Mouse (Mus musculus) ovary, postnatal 10 days (tissue): ENCODE data around the gene Gm13278.
"Not testable (repeated sequence)": the region's sequence is repeated elsewhere in the genome, so short reads cannot be mapped to it uniquely, and the experiment has no call there.

Source experiments
- DNase-seq: peaks from one replicate; pipeline ENCODE4 v3.0.0; 2022; ENCODE audit warnings: low spot score

The Gm13278 gene

DNA sequence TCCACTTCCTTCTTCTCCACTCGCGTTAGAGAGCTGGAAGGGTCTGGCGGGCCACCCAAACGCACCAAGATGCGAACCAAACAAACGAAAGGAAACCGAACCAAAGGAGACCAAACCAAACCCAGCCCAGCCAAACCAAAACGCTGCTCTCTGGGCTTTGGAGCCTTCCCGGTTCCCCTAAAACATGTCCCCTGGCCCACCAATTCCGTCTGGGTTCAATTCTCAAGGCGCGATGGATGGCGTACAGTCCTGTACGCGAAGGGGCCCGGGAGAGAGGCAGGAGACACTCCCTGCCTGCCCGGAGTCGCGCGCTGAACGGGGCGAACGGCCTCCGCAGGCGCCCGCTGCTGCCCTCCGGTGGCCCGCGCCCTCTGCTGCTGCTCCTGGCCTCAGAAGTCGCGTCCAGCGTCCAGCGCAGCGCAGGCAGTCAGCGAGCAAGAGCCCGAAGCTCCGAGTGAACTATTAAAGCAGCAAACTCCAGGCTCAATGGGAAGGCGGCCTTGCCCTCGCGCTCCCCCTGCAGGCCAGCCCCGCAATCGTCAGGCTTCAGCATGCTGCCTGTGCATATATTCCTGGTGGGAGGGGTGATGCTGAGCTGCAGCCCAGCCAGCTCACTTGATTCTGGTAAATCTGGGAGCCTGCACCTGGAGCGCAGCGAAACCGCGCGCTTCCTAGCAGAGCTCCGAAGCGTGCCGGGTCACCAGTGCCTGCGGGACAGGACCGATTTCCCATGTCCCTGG is 2.8 kb downstream of the Gm13278 start, which contains the start of gene Gm13275:
Gene Gm13275, plus strand, starts transcription at position 552 of the 740 bp plus-strand sequence.
- peak; percentile 96 for DNase-seq

DNA sequence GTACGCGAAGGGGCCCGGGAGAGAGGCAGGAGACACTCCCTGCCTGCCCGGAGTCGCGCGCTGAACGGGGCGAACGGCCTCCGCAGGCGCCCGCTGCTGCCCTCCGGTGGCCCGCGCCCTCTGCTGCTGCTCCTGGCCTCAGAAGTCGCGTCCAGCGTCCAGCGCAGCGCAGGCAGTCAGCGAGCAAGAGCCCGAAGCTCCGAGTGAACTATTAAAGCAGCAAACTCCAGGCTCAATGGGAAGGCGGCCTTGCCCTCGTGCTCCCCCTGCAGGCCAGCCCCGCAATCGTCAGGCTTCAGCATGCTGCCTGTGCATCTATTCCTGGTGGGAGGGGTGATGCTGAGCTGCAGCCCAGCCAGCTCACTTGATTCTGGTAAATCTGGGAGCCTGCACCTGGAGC is 5.7 kb downstream of the Gm13278 start, which contains the start of gene Gm13279:
Gene Gm13279, plus strand, starts transcription at position 301 of the 400 bp plus-strand sequence.
- DNase-seq = not testable (repeated sequence)

GRCm38 (mm10) chr4:88799365-88799764 is 8.0 kb downstream of the Gm13278 start, which contains the start of gene Gm13285:
Gene Gm13285, plus strand, starts transcription at chr4:88799665.
- DNase-seq = not testable (repeated sequence)

GRCm38 (mm10) chr4:88802954-88803353 is 11.6 kb downstream of the Gm13278 start, which contains the start of gene Gm13287:
Gene Gm13287, plus strand, starts transcription at chr4:88803254.
- not testable (repeated sequence) for DNase-seq

GRCm38 (mm10) chr4:88805231-88805630 is 13.9 kb downstream of the Gm13278 start, which contains the start of gene Gm13288:
Gene Gm13288, plus strand, starts transcription at chr4:88805531.
- not testable (repeated sequence) for DNase-seq

DNA sequence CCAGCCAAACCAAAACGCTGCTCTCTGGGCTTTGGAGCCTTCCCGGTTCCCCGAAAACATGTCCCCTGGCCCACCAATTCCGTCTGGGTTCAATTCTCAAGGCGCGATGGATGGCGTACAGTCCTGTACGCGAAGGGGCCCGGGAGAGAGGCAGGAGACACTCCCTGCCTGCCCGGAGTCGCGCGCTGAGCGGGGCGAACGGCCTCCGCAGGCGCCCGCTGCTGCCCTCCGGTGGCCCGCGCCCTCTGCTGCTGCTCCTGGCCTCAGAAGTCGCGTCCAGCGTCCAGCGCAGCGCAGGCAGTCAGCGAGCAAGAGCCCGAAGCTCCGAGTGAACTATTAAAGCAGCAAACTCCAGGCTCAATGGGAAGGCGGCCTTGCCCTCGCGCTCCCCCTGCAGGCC is 14.4 kb downstream of the Gm13278 start:
- DNase-seq = not testable (repeated sequence)

GRCm38 (mm10) chr4:88815928-88816327 is 24.6 kb downstream of the Gm13278 start, which contains the start of gene Ifna7:
Gene Ifna7, plus strand, starts transcription at chr4:88816228.
- DNase-seq = no peak

DNA sequence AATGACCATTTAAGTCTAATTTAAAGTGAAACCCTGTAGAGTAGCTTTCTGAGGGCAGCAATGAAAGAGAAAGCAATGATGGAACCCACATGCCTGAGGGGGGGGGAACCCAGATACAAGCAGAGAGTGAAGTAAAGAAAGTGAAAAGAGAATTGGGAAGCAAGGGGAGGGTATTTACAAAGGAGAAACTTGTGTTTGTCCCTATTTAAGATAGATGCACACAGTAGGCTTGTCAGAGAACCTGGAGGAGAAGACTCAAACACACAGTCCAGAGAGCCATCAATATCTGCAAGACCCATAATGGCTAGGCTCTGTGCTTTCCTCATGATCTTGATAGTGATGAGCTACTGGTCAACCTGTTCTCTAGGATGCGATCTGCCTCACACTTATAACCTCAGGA is 28.3 kb downstream of the Gm13278 start, which contains the start of gene Ifna11:
Gene Ifna11, plus strand, starts transcription at position 301 of the 400 bp plus-strand sequence.
- DNase-seq = no peak

GRCm38 (mm10) chr4:88822995-88823394 is 31.6 kb downstream of the Gm13278 start:
- no peak for DNase-seq

DNA sequence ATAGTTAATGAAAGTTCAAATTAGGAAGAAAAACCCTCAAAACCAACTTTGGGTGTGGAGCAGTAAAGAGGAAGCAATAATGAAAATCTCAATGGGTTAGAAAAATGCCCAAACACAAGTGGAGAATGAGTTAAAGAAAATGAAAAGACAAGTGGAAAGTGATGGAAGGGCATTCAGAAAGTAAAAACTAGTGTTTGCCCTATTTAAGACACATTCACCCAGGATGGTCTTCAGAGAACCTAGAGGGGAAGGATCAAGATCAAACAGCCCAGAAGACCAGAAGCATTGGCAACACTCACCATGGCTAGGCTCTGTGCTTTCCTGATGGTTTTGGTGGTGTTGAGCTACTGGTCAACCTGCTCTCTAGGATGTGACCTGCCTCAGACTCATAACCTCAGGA is 35.8 kb downstream of the Gm13278 start, which contains the start of gene Ifna6:
Gene Ifna6, plus strand, starts transcription at position 301 of the 400 bp plus-strand sequence.
- DNase-seq = not testable (repeated sequence)

GRCm38 (mm10) chr4:88830523-88830922 is 39.2 kb downstream of the Gm13278 start:
- no peak for DNase-seq

DNA sequence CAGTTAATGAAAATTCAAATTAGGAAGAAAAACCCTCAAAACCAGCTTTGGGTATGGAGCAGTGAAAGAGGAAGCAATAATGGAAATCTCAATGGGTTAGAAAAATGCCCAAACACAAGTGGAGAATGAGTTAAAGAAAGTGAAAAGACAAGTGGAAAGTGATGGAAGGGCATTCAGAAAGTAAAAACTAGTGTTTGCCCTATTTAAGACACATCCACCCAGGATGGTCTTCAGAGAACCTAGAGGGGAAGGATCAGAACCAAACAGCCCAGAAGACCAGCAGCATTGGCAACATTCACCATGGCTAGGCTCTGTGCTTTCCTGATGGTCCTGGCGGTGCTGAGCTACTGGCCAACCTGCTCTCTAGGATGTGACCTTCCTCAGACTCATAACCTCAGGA is 43.9 kb downstream of the Gm13278 start, which contains the start of gene Ifna5:
Gene Ifna5, plus strand, starts transcription at position 301 of the 400 bp plus-strand sequence.
- not testable (repeated sequence) for DNase-seq

DNA sequence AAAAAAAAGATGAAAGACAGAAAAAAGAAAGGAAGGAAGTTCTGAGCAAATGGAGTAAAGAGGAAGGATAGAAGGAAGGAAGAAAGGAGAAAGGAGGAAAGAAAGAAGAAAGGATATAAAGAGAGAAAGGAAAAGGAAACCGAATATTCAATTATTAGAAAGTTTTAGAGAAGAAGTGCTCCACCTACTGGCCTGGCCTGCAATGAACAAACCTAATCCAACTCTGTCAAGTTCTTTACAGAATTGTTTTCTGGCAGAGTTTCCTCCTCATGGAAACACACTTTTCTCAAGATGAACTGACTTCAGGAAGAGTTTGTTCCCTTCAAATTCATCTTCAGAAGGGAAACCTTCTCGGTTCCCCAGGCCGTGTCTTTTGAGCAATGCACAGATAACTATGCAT is 47.5 kb downstream of the Gm13278 start:
- DNase-seq = no peak

- no peak for DNase-seq
Measured at GRCm38 (mm10) chr4:88840058-88840457, 48.7 kb downstream of the Gm13278 start.

- DNase-seq = no peak
Measured at GRCm38 (mm10) chr4:88841438-88841911, 50.1 kb downstream of the Gm13278 start, which contains the start of gene Ifna4. Gene Ifna4, plus strand, starts transcription at chr4:88841861.
